ENCODE assay signal across 14 mouse cellular contexts in genomic region chr17:65548698-65549365, GRCm38 (mm10). TPM values are rescaled to one million over a fixed set of nuclear protein-coding genes. Genes with fewer than 3 reads are reported as not detected.
DNase-seq lines count a peak whose midpoint lies in the region; ATAC-seq and TF ChIP-seq lines count a peak whose summit lies in the region.
"Had no signal": no experiment of that assay in that cellular context is flagged by ENCODE, and none has a peak within 500 bp of the region (broad histone marks: within the 10 kb centered on the region; RNA-seq: fewer than 3 reads in every experiment).

No protein-coding gene starts in this region.

- peak in 1 of 2 experiments; percentile 65 for DNase-seq in heart, adult 2 months
- peak; percentile 69 for DNase-seq in ovary, adult 18-20 months (ENCODE audit: low spot score)
- DNase-seq in ovary, postnatal 10 days (ENCODE audit: low spot score), result no peak
- peak; percentile 64 for DNase-seq in testis, postnatal 14 days (ENCODE audit: low spot score)
- DNase-seq in left cerebral cortex, postnatal 14 days (ENCODE audit: low spot score in 2 of 2), result no peak
- DNase-seq: cerebellum, adult 9-10 months; kidney, postnatal 10 days had no signal

- H3K4me2 ChIP-seq in heart, embryonic 12.5 days, result no peak overlapping the region
- no peak overlapping the region for H3K4me2 ChIP-seq in heart, embryonic 15.5 days
- H3K4me2 ChIP-seq: midbrain, embryonic 12.5 days; neural tube, embryonic 13.5 days had no signal

- intact Hi-C loops in heart, adult 2 months (cut with DNase I), result no loop called here
- intact Hi-C loops in left cerebral cortex, postnatal 14 days (cut with DNase I), result no loop called here

- 37% methylated on average over 18 of the region's 18 CpGs for WGBS in heart, adult 2 months
- 61% methylated on average over 18 of the region's 18 CpGs for WGBS in heart, embryonic 12.5 days
- 52% methylated on average over 18 of the region's 18 CpGs for WGBS in heart, embryonic 15.5 days

- H3K27me3 ChIP-seq in heart, adult 2 months (ENCODE audit: control insufficient read depth, insufficient read depth, low read length), result no peaks in the 10 kb centered on the region; the same call in 1 of the 2 replicates
- H3K27me3 ChIP-seq in heart, embryonic 12.5 days (replicated peaks), result no peaks in the 10 kb centered on the region
- no peaks in the 10 kb centered on the region for H3K27me3 ChIP-seq in heart, embryonic 15.5 days
- H3K27me3 ChIP-seq: midbrain, embryonic 12.5 days; neural tube, embryonic 13.5 days had no signal

- H3K36me3 ChIP-seq in heart, adult 2 months (ENCODE audit: control insufficient read depth, insufficient read depth, low read length), result no peaks in the 10 kb centered on the region
- H3K36me3 ChIP-seq in heart, embryonic 12.5 days, result no peaks in the 10 kb centered on the region
- no peaks in the 10 kb centered on the region for H3K36me3 ChIP-seq in heart, embryonic 15.5 days
- H3K36me3 ChIP-seq: midbrain, embryonic 12.5 days; neural tube, embryonic 13.5 days had no signal

- TF ChIP-seq EP300 in heart, adult 2 months (IDR thresholded peaks at IDR 0.05; ENCODE audit: insufficient read depth, low read depth, low read length), result 0 out of 2 replicates have a peak, but pooled peaks have one; percentile 27

- H3K4me3 ChIP-seq in heart, adult 2 months, result no peak overlapping the region
- no peak overlapping the region for H3K4me3 ChIP-seq in heart, embryonic 12.5 days
- no peak overlapping the region for H3K4me3 ChIP-seq in heart, embryonic 15.5 days
- H3K4me3 ChIP-seq: midbrain, embryonic 12.5 days; neural tube, embryonic 13.5 days had no signal

- peaks cover 2% of the 10 kb centered on the region for H3K4me1 ChIP-seq in heart, adult 2 months (ENCODE audit: control insufficient read depth, insufficient read depth, low read length)
- H3K4me1 ChIP-seq in heart, embryonic 12.5 days (replicated peaks), result peaks cover 3% of the 10 kb centered on the region
- H3K4me1 ChIP-seq in heart, embryonic 15.5 days (replicated peaks), result peaks cover 6% of the 10 kb centered on the region
- H3K4me1 ChIP-seq: midbrain, embryonic 12.5 days; neural tube, embryonic 13.5 days had no signal

- no peak for TF ChIP-seq CTCF in heart, adult 2 months (IDR thresholded peaks at IDR 0.05)

- peak overlapping the region; percentile 65 for H3K27ac ChIP-seq in heart, adult 2 months
- no peak overlapping the region for H3K27ac ChIP-seq in heart, embryonic 12.5 days (ENCODE audit: poor library complexity, severe bottlenecking)
- H3K27ac ChIP-seq in heart, embryonic 15.5 days, result peak overlapping the region; percentile 45
- H3K27ac ChIP-seq: liver, embryonic 14.5 days; midbrain, embryonic 12.5 days; neural tube, embryonic 13.5 days had no signal

- no peaks in the 10 kb centered on the region for H3K79me2 ChIP-seq in heart, adult 2 months (replicated peaks; ENCODE audit: control insufficient read depth, insufficient read depth, low read length)

- H3K9me3 ChIP-seq in heart, embryonic 12.5 days (replicated peaks), result no peaks in the 10 kb centered on the region
- H3K9me3 ChIP-seq in heart, embryonic 15.5 days (replicated peaks), result no peaks in the 10 kb centered on the region
- H3K9me3 ChIP-seq: midbrain, embryonic 12.5 days; neural tube, embryonic 13.5 days had no signal

- ATAC-seq in heart, embryonic 12.5 days (ENCODE audit: insufficient number of reproducible peaks, low FRiP score), result no peak
- ATAC-seq in heart, embryonic 15.5 days (replicated peaks; ENCODE audit: insufficient number of reproducible peaks, insufficient read depth, low FRiP score, low read depth), result no peak

- no peak overlapping the region for H3K9ac ChIP-seq in heart, adult 2 months (ENCODE audit: low read depth, low read length)
- H3K9ac ChIP-seq in heart, embryonic 12.5 days, result no peak overlapping the region
- no peak overlapping the region for H3K9ac ChIP-seq in heart, embryonic 15.5 days
- H3K9ac ChIP-seq: liver, embryonic 14.5 days; midbrain, embryonic 12.5 days; neural tube, embryonic 13.5 days had no signal

- no peak for TF ChIP-seq POLR2A in heart, adult 2 months (IDR thresholded peaks at IDR 0.05; ENCODE audit: insufficient read depth, low read depth, low read length)

RNA-seq across cellular contexts. Expression of gene Tmem232, which starts 8.2 kb away (rescaled TPM):
- not detected for total RNA-seq in heart, adult 2 months (2021)
- polyA plus RNA-seq in heart, adult 2 months (2012; rRNA removed), result 0.14 and 0.23 TPM in 2 replicates
- 0.17 TPM in 1 of 2 replicates, not detected in the other for polyA plus RNA-seq in heart, embryonic 12.5 days (2016; fragmentation: Nextera tagmentation; extraction: Ambion mirVana)
- polyA plus RNA-seq in heart, embryonic 15.5 days (2015; fragmentation: Nextera tagmentation; extraction: Ambion mirVana), result not detected in 2 replicates
- total RNA-seq in left cerebral cortex, postnatal 14 days (2021), result 1 to 10 TPM; 1.5 to 1.9 TPM
- total RNA-seq: heart, postnatal 14 days had no signal
- polyA plus RNA-seq: liver, embryonic 14.5 days; midbrain, embryonic 12.5 days; thymus, postnatal 0 days had no signal

Comparison
In these comparisons a context has a peak if more than half of its experiments do, and no peak if none do; other contexts are left out.
1. DNase-seq: peak in ovary, adult 18-20 months (single experiment) and testis, postnatal 14 days (single experiment); none in ovary, postnatal 10 days (single experiment) and left cerebral cortex, postnatal 14 days (0 of 2).